Mouse (Mus musculus) hindbrain, embryonic 12.5 days (tissue): ENCODE results near the gene Man1c1. TPM values are rescaled to one million over a fixed set of nuclear protein-coding genes. Genes with fewer than 3 reads are reported as not detected.

Experiments
- ATAC-seq: fragments of 200-750 bp; cut with Nextera tagmentation; 2 replicates; pipeline ENCODE4 v1.8.0; 2017; ENCODE audit warnings: moderate TSS enrichment; ENCODE audit not compliant: low FRiP score
- H3K27ac ChIP-seq: fragments of 300-500 bp; sonication (generic); 2 replicates; pipeline ENCODE4 v1.5.1; 2016; ENCODE audit warnings: mild to moderate bottlenecking
- H3K27me3 ChIP-seq: fragments of 300-500 bp; sonication (generic); 2 replicates; pipeline ENCODE4 v1.6.1; 2016; ENCODE audit warnings: mild to moderate bottlenecking
- H3K36me3 ChIP-seq: fragments of 300-500 bp; sonication (generic); 2 replicates; pipeline ENCODE4 v1.6.1; 2016; ENCODE audit warnings: mild to moderate bottlenecking
- H3K4me1 ChIP-seq: fragments of 300-500 bp; sonication (generic); 2 replicates; pipeline ENCODE4 v1.6.1; 2016
- H3K4me2 ChIP-seq: fragments of 300-500 bp; sonication (generic); replicated peaks from 2 replicates; pipeline ENCODE4 v1.6.1; 2016; ENCODE audit warnings: mild to moderate bottlenecking
- H3K4me3 ChIP-seq: fragments of 300-500 bp; sonication (generic); 2 replicates; pipeline ENCODE4 v1.5.1; 2016; ENCODE audit warnings: mild to moderate bottlenecking
- H3K9ac ChIP-seq: fragments of 300-500 bp; sonication (generic); 2 replicates; pipeline ENCODE4 v1.6.1; 2016; ENCODE audit warnings: mild to moderate bottlenecking, moderate library complexity
- H3K9me3 ChIP-seq: fragments of 300-500 bp; sonication (generic); replicated peaks from 2 replicates; pipeline ENCODE4 v1.6.1; 2016; ENCODE audit warnings: mild to moderate bottlenecking
- WGBS: fragments of 180-500 bp; shearing (Covaris S2); methylation state at CpG from one replicate; pipeline ENCODE4 v1.1.7; 2016; 5-methylcytosine and 5-hydroxymethylcytosine counted together
- polyA plus RNA-seq: library from polyadenylated mRNA; unstranded; fragments of >200 nt; fragmentation: Nextera tagmentation; extraction: Ambion mirVana; gene quantifications from 2 replicates; pipeline ENCODE4 v1.2.1, GENCODE M21; 2016

Gene Man1c1
- polyA plus RNA-seq, 1 experiment from 2014 or later: 6.4 TPM

GRCm38 (mm10) chr4:134683892-134684291, 20.2 kb downstream of the Man1c1 start:
- Histone ChIP-seq H3K36me3 (no peaks in the 10 kb centered on the region), H3K4me2 (no peak overlapping the region), H3K9ac (no peak overlapping the region), H3K27me3 (no peaks in the 10 kb centered on the region; the same call in 1 of the 2 replicates), H3K4me3 (no peak overlapping the region), H3K9me3 (peaks cover 5% of the 10 kb centered on the region; the same call in 1 of the 2 replicates), H3K27ac (peak overlapping the region; percentile 58; the same call in 1 of the 2 replicates), H3K4me1 (peaks cover 18% of the 10 kb centered on the region)
- ATAC-seq: no peak
- 69% methylated on average over 8 of the region's 8 CpGs for WGBS

GRCm38 (mm10) chr4:134683008-134683407, 21.1 kb downstream of the Man1c1 start:
- Histone ChIP-seq H3K4me1 (peaks cover 24% of the 10 kb centered on the region), H3K36me3 (no peaks in the 10 kb centered on the region), H3K4me2 (no peak overlapping the region), H3K9me3 (peaks cover 5% of the 10 kb centered on the region; the same call in 1 of the 2 replicates), H3K27me3 (peaks cover 4% of the 10 kb centered on the region; the same call in 1 of the 2 replicates), H3K4me3 (no peak overlapping the region), H3K9ac (no peak overlapping the region), H3K27ac (peak overlapping the region; percentile 58)
- no peak for ATAC-seq
- 52% methylated on average over 13 of the region's 13 CpGs for WGBS

- peak overlapping the region; percentile 58; the same call in 1 of the 2 replicates for H3K27ac ChIP-seq
- H3K36me3 ChIP-seq: no peaks in the 10 kb centered on the region
- peaks cover 4% of the 10 kb centered on the region; the same call in 1 of the 2 replicates for H3K27me3 ChIP-seq
- no peak overlapping the region for H3K4me2 ChIP-seq
- H3K9me3 ChIP-seq: peaks cover 5% of the 10 kb centered on the region; the same call in 1 of the 2 replicates
- no peak overlapping the region for H3K4me3 ChIP-seq
- H3K4me1 ChIP-seq: peaks cover 28% of the 10 kb centered on the region
- WGBS: 70% methylated on average over 8 of the region's 8 CpGs
- H3K9ac ChIP-seq: no peak overlapping the region
- ATAC-seq: no peak
These were observed 21.7 kb downstream of the Man1c1 start for GRCm38 (mm10) chr4:134682423-134682822.

- Histone ChIP-seq H3K36me3 (no peaks in the 10 kb centered on the region), H3K4me2 (no peak overlapping the region), H3K27ac (no peak overlapping the region), H3K27me3 (peaks cover 4% of the 10 kb centered on the region; the same call in 1 of the 2 replicates), H3K4me3 (no peak overlapping the region), H3K9me3 (peaks cover 5% of the 10 kb centered on the region; the same call in 1 of the 2 replicates), H3K9ac (no peak overlapping the region), H3K4me1 (peaks cover 29% of the 10 kb centered on the region)
- WGBS: 91% methylated on average over 7 of the region's 7 CpGs
- ATAC-seq: no peak
These were observed 22.3 kb downstream of the Man1c1 start for GRCm38 (mm10) chr4:134681819-134682218.

GRCm38 (mm10) chr4:134677556-134678508, 26.3 kb downstream of the Man1c1 start:
- peaks cover 4% of the 10 kb centered on the region; the same call in 1 of the 2 replicates for H3K27me3 ChIP-seq
- WGBS: 34% methylated on average over 17 of the region's 17 CpGs
- no peak for ATAC-seq
- no peak overlapping the region for H3K27ac ChIP-seq
- H3K9ac ChIP-seq: no peak overlapping the region
- H3K4me1 ChIP-seq: peaks cover 21% of the 10 kb centered on the region
- H3K4me3 ChIP-seq: no peak overlapping the region
- no peaks in the 10 kb centered on the region for H3K36me3 ChIP-seq
- no peaks in the 10 kb centered on the region for H3K9me3 ChIP-seq
- no peak overlapping the region for H3K4me2 ChIP-seq

- Histone ChIP-seq H3K4me2 (no peak overlapping the region), H3K4me3 (no peak overlapping the region), H3K27me3 (peaks cover 7% of the 10 kb centered on the region; the same call in 1 of the 2 replicates), H3K9me3 (no peaks in the 10 kb centered on the region), H3K4me1 (peaks cover 29% of the 10 kb centered on the region), H3K9ac (no peak overlapping the region), H3K36me3 (no peaks in the 10 kb centered on the region), H3K27ac (no peak overlapping the region)
- 34% methylated on average over 8 of the region's 8 CpGs for WGBS
- no peak for ATAC-seq
These were observed 28.3 kb downstream of the Man1c1 start for GRCm38 (mm10) chr4:134675800-134676199.

GRCm38 (mm10) chr4:134674970-134675369, 29.1 kb downstream of the Man1c1 start:
- peaks cover 7% of the 10 kb centered on the region for H3K27me3 ChIP-seq
- no peak overlapping the region for H3K27ac ChIP-seq
- H3K4me3 ChIP-seq: no peak overlapping the region
- no peak overlapping the region for H3K4me2 ChIP-seq
- no peak for ATAC-seq
- 87% methylated on average over 3 of the region's 3 CpGs for WGBS
- H3K4me1 ChIP-seq: peaks cover 32% of the 10 kb centered on the region
- H3K9me3 ChIP-seq: no peaks in the 10 kb centered on the region
- H3K36me3 ChIP-seq: no peaks in the 10 kb centered on the region
- no peak overlapping the region for H3K9ac ChIP-seq

GRCm38 (mm10) chr4:134673882-134674463, 30.1 kb downstream of the Man1c1 start:
- no peak overlapping the region for H3K27ac ChIP-seq
- H3K4me2 ChIP-seq: no peak overlapping the region
- no peak overlapping the region for H3K9ac ChIP-seq
- 93% methylated on average over 12 of the region's 12 CpGs for WGBS
- peaks cover 11% of the 10 kb centered on the region for H3K27me3 ChIP-seq
- no peaks in the 10 kb centered on the region for H3K36me3 ChIP-seq
- no peaks in the 10 kb centered on the region for H3K9me3 ChIP-seq
- peaks cover 40% of the 10 kb centered on the region for H3K4me1 ChIP-seq
- no peak overlapping the region for H3K4me3 ChIP-seq
- no peak for ATAC-seq

GRCm38 (mm10) chr4:134673151-134673550, 30.9 kb downstream of the Man1c1 start:
- H3K27me3 ChIP-seq: peaks cover 11% of the 10 kb centered on the region
- no peak for ATAC-seq
- H3K9ac ChIP-seq: no peak overlapping the region
- no peaks in the 10 kb centered on the region for H3K9me3 ChIP-seq
- H3K27ac ChIP-seq: no peak overlapping the region
- 90% methylated on average over 8 of the region's 8 CpGs for WGBS
- H3K4me1 ChIP-seq: peaks cover 40% of the 10 kb centered on the region
- H3K36me3 ChIP-seq: no peaks in the 10 kb centered on the region
- H3K4me3 ChIP-seq: no peak overlapping the region
- H3K4me2 ChIP-seq: no peak overlapping the region

GRCm38 (mm10) chr4:134672326-134672725, 31.8 kb downstream of the Man1c1 start:
- WGBS: 63% methylated on average over 8 of the region's 8 CpGs
- Histone ChIP-seq H3K36me3 (no peaks in the 10 kb centered on the region), H3K27ac (no peak overlapping the region), H3K9me3 (no peaks in the 10 kb centered on the region), H3K9ac (no peak overlapping the region), H3K27me3 (peaks cover 11% of the 10 kb centered on the region), H3K4me2 (no peak overlapping the region), H3K4me1 (peaks cover 34% of the 10 kb centered on the region), H3K4me3 (no peak overlapping the region)
- no peak for ATAC-seq

GRCm38 (mm10) chr4:134671660-134672173, 32.4 kb downstream of the Man1c1 start:
- H3K36me3 ChIP-seq: no peaks in the 10 kb centered on the region
- 81% methylated on average over 16 of the region's 16 CpGs for WGBS

GRCm38 (mm10) chr4:134669742-134670354, 34.2 kb downstream of the Man1c1 start:
- H3K4me1 ChIP-seq: peaks cover 29% of the 10 kb centered on the region
- no peak overlapping the region for H3K9ac ChIP-seq
- peaks cover 11% of the 10 kb centered on the region for H3K27me3 ChIP-seq
- ATAC-seq: no peak
- H3K27ac ChIP-seq: no peak overlapping the region
- 60% methylated on average over 17 of the region's 17 CpGs for WGBS
- H3K9me3 ChIP-seq: no peaks in the 10 kb centered on the region
- H3K36me3 ChIP-seq: no peaks in the 10 kb centered on the region
- no peak overlapping the region for H3K4me3 ChIP-seq
- no peak overlapping the region for H3K4me2 ChIP-seq

More at GRCm38 (mm10) chr4:134671660-134672173, 32.4 kb downstream of the Man1c1 start:
- no peak overlapping the region for H3K4me2 ChIP-seq
- no peak overlapping the region for H3K27ac ChIP-seq
- no peak overlapping the region for H3K9ac ChIP-seq
- peaks cover 11% of the 10 kb centered on the region for H3K27me3 ChIP-seq
- H3K4me3 ChIP-seq: no peak overlapping the region
- ATAC-seq: no peak
- H3K4me1 ChIP-seq: peaks cover 34% of the 10 kb centered on the region
- H3K9me3 ChIP-seq: no peaks in the 10 kb centered on the region
